Mouse (Mus musculus) lung, postnatal 0 days (tissue): ENCODE measurements around the gene Mx1.

Experiments
- CTCF ChIP-seq: IDR thresholded peaks from 2 replicates; pipeline ENCODE4 v1.5.1; 2016; ENCODE audit warnings: antibody characterized with exemption, mild to moderate bottlenecking
- EP300 ChIP-seq: IDR thresholded peaks from 2 replicates; pipeline ENCODE4 v1.6.1; 2016; ENCODE audit warnings: antibody characterized with exemption, mild to moderate bottlenecking, control low read depth

- TF ChIP-seq CTCF = no peak
- no peak for TF ChIP-seq EP300
These were observed 57.2 kb downstream of the Mx1 start for GRCm38 (mm10) chr16:97405476-97406012.
